Mouse (Mus musculus) spleen, adult 12 weeks (tissue): ENCODE results near the gene Ccdc167.
A peak's percentile ranks its signal among the peaks of the same experiment; 100 is the strongest.

Experiments
- DNase-seq: peaks from one replicate; pipeline ENCODE4 v3.0.0; 2022; ENCODE audit warnings: low spot score

Ccdc167 gene

GRCm38 (mm10) chr17:29684275-29684674, 32.6 kb downstream of the Ccdc167 start:
- no peak for DNase-seq

GRCm38 (mm10) chr17:29683127-29683526, 33.7 kb downstream of the Ccdc167 start:
- DNase-seq, result no peak

GRCm38 (mm10) chr17:29682261-29682660, 34.6 kb downstream of the Ccdc167 start:
- no peak for DNase-seq

- no peak for DNase-seq
These were observed 35.2 kb downstream of the Ccdc167 start for GRCm38 (mm10) chr17:29681669-29682068.

GRCm38 (mm10) chr17:29680921-29681320, 35.9 kb downstream of the Ccdc167 start:
- no peak for DNase-seq

- no peak for DNase-seq
These were observed 36.7 kb downstream of the Ccdc167 start for GRCm38 (mm10) chr17:29680174-29680573.

GRCm38 (mm10) chr17:29679038-29679767, 37.6 kb downstream of the Ccdc167 start:
- DNase-seq, result no peak

- no peak for DNase-seq
These were observed 38.3 kb downstream of the Ccdc167 start for GRCm38 (mm10) chr17:29678526-29678925.

- no peak for DNase-seq
These were observed 43.5 kb downstream of the Ccdc167 start for GRCm38 (mm10) chr17:29673325-29673724.

- no peak for DNase-seq
These were observed 45.8 kb downstream of the Ccdc167 start for GRCm38 (mm10) chr17:29671021-29671420.

GRCm38 (mm10) chr17:29669936-29670335, 46.9 kb downstream of the Ccdc167 start:
- no peak for DNase-seq

- no peak for DNase-seq
These were observed 47.8 kb downstream of the Ccdc167 start for GRCm38 (mm10) chr17:29669030-29669429.

GRCm38 (mm10) chr17:29668051-29668986, 48.5 kb downstream of the Ccdc167 start:
- DNase-seq, result no peak

GRCm38 (mm10) chr17:29662145-29662544, 54.7 kb downstream of the Ccdc167 start:
- DNase-seq, result no peak

- no peak for DNase-seq
These were observed 56.0 kb downstream of the Ccdc167 start for GRCm38 (mm10) chr17:29660762-29661391.

- peak; percentile 98 for DNase-seq
These were observed 56.6 kb downstream of the Ccdc167 start, which contains the start of gene Cmtr1 for GRCm38 (mm10) chr17:29660076-29660761. Gene Cmtr1, plus strand, starts transcription at chr17:29660595.

GRCm38 (mm10) chr17:29658249-29658648, 58.6 kb downstream of the Ccdc167 start:
- no peak for DNase-seq

GRCm38 (mm10) chr17:29642219-29642618, 74.6 kb downstream of the Ccdc167 start:
- no peak for DNase-seq

GRCm38 (mm10) chr17:29640971-29641370, 75.9 kb downstream of the Ccdc167 start:
- no peak for DNase-seq

GRCm38 (mm10) chr17:29637895-29638294, 78.9 kb downstream of the Ccdc167 start:
- no peak for DNase-seq

- no peak for DNase-seq
These were observed 79.5 kb downstream of the Ccdc167 start for GRCm38 (mm10) chr17:29637377-29637776.
